8 mouse cellular contexts compared by ENCODE assay signal in genomic region chr2:165493587-165494210, GRCm38 (mm10). TPM values are rescaled to one million over a fixed set of nuclear protein-coding genes. Genes with fewer than 3 reads are reported as not detected.
DNase-seq lines count a peak whose midpoint lies in the region; ATAC-seq and TF ChIP-seq lines count a peak whose summit lies in the region.

No protein-coding gene starts in this region.

- no peak for TF ChIP-seq RAD21 in MEL (IDR thresholded peaks at IDR 0.05; ENCODE audit: low read depth, low read length)

- ATAC-seq in heart, embryonic 11.5 days (replicated peaks; ENCODE audit: insufficient number of reproducible peaks, low FRiP score, low TSS enrichment), result no peak
- no peak for ATAC-seq in embryonic facial prominence, embryonic 13.5 days (ENCODE audit: insufficient number of reproducible peaks, insufficient read depth, low FRiP score, low TSS enrichment, low read depth)
- peak; percentile 65 for ATAC-seq in hindbrain, postnatal 0 days
- peak; percentile 28; the same call in 1 of the 2 replicates for ATAC-seq in liver, embryonic 11.5 days (replicated peaks; ENCODE audit: low FRiP score)

- peaks cover 10% of the 10 kb centered on the region for H3K79me2 ChIP-seq in MEL (ENCODE audit: control insufficient read depth, insufficient read depth, low read length, poor library complexity)

- peaks cover 9% of the 10 kb centered on the region for H3K4me1 ChIP-seq in heart, embryonic 11.5 days (ENCODE audit: control insufficient read depth, insufficient read depth, low read length)
- H3K4me1 ChIP-seq in MEL (ENCODE audit: control insufficient read depth in 1 of 2, insufficient read depth in 2 of 2, low read length in 2 of 2), result peaks cover 3 to 5% of the 10 kb centered on the region in 2 experiments; a peak in 2 of 4 replicates
- peaks cover 12% of the 10 kb centered on the region for H3K4me1 ChIP-seq in embryonic facial prominence, embryonic 13.5 days
- H3K4me1 ChIP-seq in hindbrain, postnatal 0 days (ENCODE audit: insufficient read depth, low read length), result peaks cover 3% of the 10 kb centered on the region; the same call in 1 of the 2 replicates
- H3K4me1 ChIP-seq in liver, embryonic 11.5 days (replicated peaks; ENCODE audit: control insufficient read depth, insufficient read depth, low read length), result peaks cover 5% of the 10 kb centered on the region; the same call in 1 of the 2 replicates

- no peak for TF ChIP-seq EP300 in MEL (IDR thresholded peaks at IDR 0.05; ENCODE audit: low read depth in 1 of 2, low read length in 2 of 2)

- H3K27ac ChIP-seq in heart, embryonic 11.5 days (ENCODE audit: low read depth, low read length), result no peak overlapping the region
- peak overlapping the region; percentile 53 for H3K27ac ChIP-seq in MEL (ENCODE audit: control insufficient read depth, low read depth, low read length)
- no peak overlapping the region for H3K27ac ChIP-seq in embryonic facial prominence, embryonic 13.5 days
- peak overlapping the region; percentile 89 for H3K27ac ChIP-seq in hindbrain, postnatal 0 days
- H3K27ac ChIP-seq in liver, embryonic 11.5 days (ENCODE audit: low read depth, low read length), result no peak overlapping the region

- H3K4me3 ChIP-seq in heart, embryonic 11.5 days (ENCODE audit: low read depth, low read length), result peak overlapping the region; percentile 80
- peak overlapping the region; percentile 78 to 95 for H3K4me3 ChIP-seq in MEL (ENCODE audit: control insufficient read depth in 1 of 2, insufficient read depth in 1 of 2, low read depth in 2 of 2, low read length in 2 of 2)
- peak overlapping the region; percentile 75 for H3K4me3 ChIP-seq in embryonic facial prominence, embryonic 13.5 days
- peak overlapping the region; percentile 67 for H3K4me3 ChIP-seq in hindbrain, postnatal 0 days (ENCODE audit: low read length)
- H3K4me3 ChIP-seq in liver, embryonic 11.5 days (ENCODE audit: low read depth, low read length), result peak overlapping the region; percentile 81

- no peak for DNase-seq in heart, adult 8-10 months (ENCODE audit: low spot score)
- DNase-seq in MEL (ENCODE audit: low read depth, low spot score), result no peak
- DNase-seq in hindbrain, postnatal 0 days (ENCODE audit: low spot score), result peak; percentile 79
- DNase-seq in liver, embryonic 11.5 days (ENCODE audit: low spot score), result no peak
- peak; percentile 65 for DNase-seq in retina, postnatal 1 day
- DNase-seq in testis, postnatal 10 days (ENCODE audit: low spot score), result no peak

- H3K27me3 ChIP-seq in heart, embryonic 11.5 days (ENCODE audit: control insufficient read depth, insufficient read depth, low read length), result no peaks in the 10 kb centered on the region
- H3K27me3 ChIP-seq in MEL (ENCODE audit: control insufficient read depth in 1 of 2, insufficient read depth in 2 of 2, low read length in 2 of 2), result no peaks in the 10 kb centered on the region
- 0 out of 2 replicates have a peak, but pooled peaks cover 3% of the 10 kb centered on the region for H3K27me3 ChIP-seq in embryonic facial prominence, embryonic 13.5 days
- no peaks in the 10 kb centered on the region for H3K27me3 ChIP-seq in hindbrain, postnatal 0 days (ENCODE audit: insufficient read depth, low read length)
- H3K27me3 ChIP-seq in liver, embryonic 11.5 days (replicated peaks; ENCODE audit: control insufficient read depth, insufficient read depth, low read length), result 0 out of 2 replicates have a peak, but pooled peaks cover 3% of the 10 kb centered on the region

- H3K9me3 ChIP-seq in heart, embryonic 11.5 days (replicated peaks; ENCODE audit: control insufficient read depth, low read length), result no peaks in the 10 kb centered on the region
- no peaks in the 10 kb centered on the region for H3K9me3 ChIP-seq in MEL (replicated peaks; ENCODE audit: insufficient read depth, low read length)
- no peaks in the 10 kb centered on the region for H3K9me3 ChIP-seq in embryonic facial prominence, embryonic 13.5 days
- no peaks in the 10 kb centered on the region for H3K9me3 ChIP-seq in hindbrain, postnatal 0 days (ENCODE audit: low read length)
- no peaks in the 10 kb centered on the region for H3K9me3 ChIP-seq in liver, embryonic 11.5 days (ENCODE audit: control insufficient read depth, low read length)

- no peak for TF ChIP-seq CTCF in MEL (IDR thresholded peaks at IDR 0.05 in 2 of 3, conservative IDR thresholded peaks at IDR 0.05 in 1 of 3; ENCODE audit: control insufficient read depth in 1 of 3, insufficient read depth in 1 of 3, low read depth in 2 of 3, low read length in 3 of 3, poor library complexity in 1 of 3, severe bottlenecking in 1 of 3)
- no peak for TF ChIP-seq CTCF in hindbrain, postnatal 0 days (IDR thresholded peaks at IDR 0.05; ENCODE audit: low read depth)

- H3K36me3 ChIP-seq in heart, embryonic 11.5 days (ENCODE audit: control insufficient read depth, insufficient read depth, low read length), result peaks cover 8% of the 10 kb centered on the region
- H3K36me3 ChIP-seq in MEL (ENCODE audit: control insufficient read depth in 1 of 2, insufficient read depth in 2 of 2, low read length in 2 of 2), result peaks cover 0 to 4% of the 10 kb centered on the region in 2 experiments; a peak in 1 of 4 replicates
- peaks cover 22% of the 10 kb centered on the region for H3K36me3 ChIP-seq in embryonic facial prominence, embryonic 13.5 days
- peaks cover 13% of the 10 kb centered on the region; the same call in 1 of the 2 replicates for H3K36me3 ChIP-seq in hindbrain, postnatal 0 days (ENCODE audit: insufficient read depth, low read length)
- H3K36me3 ChIP-seq in liver, embryonic 11.5 days (ENCODE audit: control insufficient read depth, insufficient read depth, low read length), result peaks cover 4% of the 10 kb centered on the region; the same call in 1 of the 2 replicates

- H3K4me2 ChIP-seq in heart, embryonic 11.5 days, result peak overlapping the region; percentile 72
- H3K4me2 ChIP-seq in embryonic facial prominence, embryonic 13.5 days, result peak overlapping the region; percentile 78
- H3K4me2 ChIP-seq in hindbrain, postnatal 0 days (ENCODE audit: low read depth, low read length), result peak overlapping the region; percentile 87
- H3K4me2 ChIP-seq in liver, embryonic 11.5 days, result peak overlapping the region; percentile 74

- 26% methylated on average over 17 of the region's 17 CpGs for WGBS in heart, embryonic 11.5 days (ENCODE audit: insufficient replicate concordance)
- WGBS in embryonic facial prominence, embryonic 13.5 days, result 21% methylated on average over 17 of the region's 17 CpGs
- 3% methylated on average over 17 of the region's 17 CpGs for WGBS in hindbrain, postnatal 0 days
- WGBS in liver, embryonic 11.5 days, result 27% methylated on average over 17 of the region's 17 CpGs

- no peak for TF ChIP-seq POLR2A in MEL (IDR thresholded peaks at IDR 0.05; ENCODE audit: control insufficient read depth in 1 of 2, insufficient read depth in 1 of 2, low read depth in 1 of 2, low read length in 2 of 2, poor library complexity in 1 of 2)

- H3K9ac ChIP-seq in heart, embryonic 11.5 days (ENCODE audit: low read depth, low read length), result peak overlapping the region; percentile 84
- peak overlapping the region; percentile 80 for H3K9ac ChIP-seq in MEL (ENCODE audit: control insufficient read depth, low read depth, low read length, poor library complexity, severe bottlenecking)
- H3K9ac ChIP-seq in embryonic facial prominence, embryonic 13.5 days, result peak overlapping the region; percentile 88
- H3K9ac ChIP-seq in hindbrain, postnatal 0 days (replicated peaks; ENCODE audit: low read length), result peak overlapping the region; percentile 83
- peak overlapping the region; percentile 87 for H3K9ac ChIP-seq in liver, embryonic 11.5 days (ENCODE audit: low read depth, low read length)

TF ChIP-seq in MEL, 35 proteins besides CTCF, POLR2A, EP300 and RAD21 (continues in another document):
- no peak for TF ChIP-seq ETS1 (IDR thresholded peaks at IDR 0.05; ENCODE audit: low read depth, low read length)
- no peak for TF ChIP-seq MAFK (IDR thresholded peaks at IDR 0.05; ENCODE audit: borderline replicate concordance, low read depth, low read length)
- no peak for TF ChIP-seq CHD2 (IDR thresholded peaks at IDR 0.05; ENCODE audit: low read length)
- no peak for TF ChIP-seq RCOR1 (IDR thresholded peaks at IDR 0.05; ENCODE audit: low read depth, low read length)

RNA-seq across cellular contexts. Expression of gene Trp53rka, which starts 0.6 kb away (rescaled TPM):
- 24.8 and 28.1 TPM in 2 replicates for polyA plus RNA-seq in heart, embryonic 11.5 days (2014; fragmentation: Nextera tagmentation; extraction: Ambion mirVana)
- 10 to 100 TPM in 2 of 4 experiments, 1 to 10 TPM in 2; 8.3 to 12.4 (median 9.4) TPM for total RNA-seq in heart, adult 8-10 months (2022)
- 26.8 and 35.1 TPM in 2 replicates for total RNA-seq in MEL (2012; rRNA removed)
- 10 to 100 TPM in 1 of 2 experiments, not detected in 1; 29.8 TPM for polyA plus RNA-seq in MEL (2012; ENCODE audit: insufficient read depth in 1 of 2, insufficient read length in 2 of 2, low read depth in 1 of 2, low replicate concordance in 2 of 2, missing spikeins in 1 of 2)
- 49.6 and 51.7 TPM in 2 replicates for polyA plus RNA-seq in embryonic facial prominence, embryonic 13.5 days (2015; fragmentation: Nextera tagmentation; extraction: Ambion mirVana)
- 39.7 and 41.2 TPM in 2 replicates for total RNA-seq in hindbrain, postnatal 0 days (2014; rRNA removed)
- 35.0 and 35.7 TPM in 2 replicates for polyA plus RNA-seq in hindbrain, postnatal 0 days (2015; fragmentation: Nextera tagmentation; extraction: Ambion mirVana)
- polyA plus RNA-seq in liver, embryonic 11.5 days (2014; fragmentation: Nextera tagmentation; extraction: Ambion mirVana), result 28.8 and 31.4 TPM in 2 replicates

RNA-seq across cellular contexts. Expression of gene Slc2a10, which starts 9.9 kb away (rescaled TPM):
- 2.6 and 4.1 TPM in 2 replicates for polyA plus RNA-seq in heart, embryonic 11.5 days (2014; fragmentation: Nextera tagmentation; extraction: Ambion mirVana)
- 1 to 10 TPM; 6.2 to 8.2 (median 7.7) TPM for total RNA-seq in heart, adult 8-10 months (2022)
- not detected in 2 replicates for total RNA-seq in MEL (2012; rRNA removed)
- polyA plus RNA-seq in MEL (2012; ENCODE audit: insufficient read depth in 1 of 2, insufficient read length in 2 of 2, low read depth in 1 of 2, low replicate concordance in 2 of 2, missing spikeins in 1 of 2), result not detected
- 12.9 and 14.7 TPM in 2 replicates for polyA plus RNA-seq in embryonic facial prominence, embryonic 13.5 days (2015; fragmentation: Nextera tagmentation; extraction: Ambion mirVana)
- total RNA-seq in hindbrain, postnatal 0 days (2014; rRNA removed), result 4.5 and 4.9 TPM in 2 replicates
- 2.8 and 3.1 TPM in 2 replicates for polyA plus RNA-seq in hindbrain, postnatal 0 days (2015; fragmentation: Nextera tagmentation; extraction: Ambion mirVana)
- polyA plus RNA-seq in liver, embryonic 11.5 days (2014; fragmentation: Nextera tagmentation; extraction: Ambion mirVana), result 1.6 and 2.1 TPM in 2 replicates

RNA-seq across cellular contexts. Expression of gene Slc13a3, which starts 20.7 kb away (rescaled TPM):
- 0.29 and 0.61 TPM in 2 replicates for polyA plus RNA-seq in heart, embryonic 11.5 days (2014; fragmentation: Nextera tagmentation; extraction: Ambion mirVana)
- under 1 TPM; 0.09 to 0.69 (median 0.20) TPM for total RNA-seq in heart, adult 8-10 months (2022)
- total RNA-seq in MEL (2012; rRNA removed), result not detected in 2 replicates
- not detected for polyA plus RNA-seq in MEL (2012; ENCODE audit: insufficient read depth in 1 of 2, insufficient read length in 2 of 2, low read depth in 1 of 2, low replicate concordance in 2 of 2, missing spikeins in 1 of 2)
- 0.40 and 0.42 TPM in 2 replicates for polyA plus RNA-seq in embryonic facial prominence, embryonic 13.5 days (2015; fragmentation: Nextera tagmentation; extraction: Ambion mirVana)
- total RNA-seq in hindbrain, postnatal 0 days (2014; rRNA removed), result 25.2 and 29.3 TPM in 2 replicates
- polyA plus RNA-seq in hindbrain, postnatal 0 days (2015; fragmentation: Nextera tagmentation; extraction: Ambion mirVana), result 15.5 and 17.8 TPM in 2 replicates
- 2.9 and 4.0 TPM in 2 replicates for polyA plus RNA-seq in liver, embryonic 11.5 days (2014; fragmentation: Nextera tagmentation; extraction: Ambion mirVana)

Comparison
In these comparisons a context has a peak if more than half of its experiments do, and no peak if none do; other contexts are left out.
1. ATAC-seq: peak in hindbrain, postnatal 0 days (single experiment) and liver, embryonic 11.5 days (single experiment); none in heart, embryonic 11.5 days (single experiment) and embryonic facial prominence, embryonic 13.5 days (single experiment).
2. H3K27ac ChIP-seq: peak in MEL (single experiment) and hindbrain, postnatal 0 days (single experiment); none in heart, embryonic 11.5 days (single experiment), embryonic facial prominence, embryonic 13.5 days (single experiment) and liver, embryonic 11.5 days (single experiment).
3. DNase-seq: peak in hindbrain, postnatal 0 days (single experiment) and retina, postnatal 1 day (single experiment); none in heart, adult 8-10 months (single experiment), MEL (single experiment), liver, embryonic 11.5 days (single experiment) and testis, postnatal 10 days (single experiment).
4. Peak in every context shown above with its lines, with median percentiles within 50 percentile points of each other: H3K4me2 ChIP-seq, H3K4me3 ChIP-seq and H3K9ac ChIP-seq.